Mouse (Mus musculus) embryonic fibroblast, embryonic 13.5 days (primary cell): Measurements from ENCODE around the gene Zfp879.

ENCODE experiments used
- CTCF ChIP-seq: IDR thresholded peaks from 2 replicates; pipeline ENCODE4 v1.5.1; 2011; ENCODE audit warnings: mild to moderate bottlenecking, control low read depth, low read length, moderate library complexity, borderline replicate concordance; ENCODE audit not compliant: insufficient read depth
- POLR2A ChIP-seq: IDR thresholded peaks from 2 replicates; pipeline ENCODE4 v1.6.1; 2011; ENCODE audit warnings: low read depth, mild to moderate bottlenecking, control low read depth, low read length, moderate library complexity

- TF ChIP-seq CTCF (no peak), POLR2A (no peak)
Measured at GRCm38 (mm10) chr11:50835727-50836126, 5.6 kb downstream of the Zfp879 start.
